Mouse (Mus musculus) cerebellum, postnatal 14 days (tissue): ENCODE data around the gene Gm10638.

ENCODE experiments used
- DNase-seq, 2 experiments: peaks; one replicate each; pipeline ENCODE4 v3.0.0; 2021; ENCODE audit warnings: mixed read lengths in 2 of 2

The Gm10638 gene

GRCm38 (mm10) chr8:86741627-86742026 lies 3.9 kb upstream of the Gm10638 start:
- no peak for DNase-seq

- DNase-seq: no peak
Measured at GRCm38 (mm10) chr8:86742605-86743345, 2.7 kb upstream of the Gm10638 start.

- DNase-seq: no peak
Measured at GRCm38 (mm10) chr8:86744313-86745220, 932 bp upstream of the Gm10638 start.

GRCm38 (mm10) chr8:86745935-86746441 lies 489 bp downstream of the Gm10638 start:
- DNase-seq: peak; percentile 96 to 98

DNA sequence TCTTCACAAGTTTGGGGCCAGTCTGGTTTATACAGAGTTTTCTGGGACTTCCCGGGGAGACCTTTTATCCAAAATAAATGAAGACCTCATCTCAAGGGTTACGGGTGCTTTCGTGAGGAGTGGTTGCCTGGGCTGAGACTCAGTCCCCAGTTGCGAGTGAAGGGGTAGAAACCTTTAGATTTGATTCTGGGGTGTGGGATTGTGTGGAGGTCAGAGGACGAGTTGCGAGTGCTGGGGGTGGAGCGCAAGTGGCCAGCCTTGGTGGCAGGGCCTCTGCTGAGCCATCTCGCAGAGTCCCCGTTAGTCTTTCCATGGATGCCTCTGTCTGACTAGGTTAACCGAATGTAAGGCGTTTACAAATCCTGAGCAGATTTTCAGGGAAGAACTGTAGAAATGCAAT lies 1.0 kb downstream of the Gm10638 start:
- DNase-seq: peak in 1 of 2 experiments; percentile 28

GRCm38 (mm10) chr8:86749842-86750241 lies 4.3 kb downstream of the Gm10638 start:
- no peak for DNase-seq

DNA sequence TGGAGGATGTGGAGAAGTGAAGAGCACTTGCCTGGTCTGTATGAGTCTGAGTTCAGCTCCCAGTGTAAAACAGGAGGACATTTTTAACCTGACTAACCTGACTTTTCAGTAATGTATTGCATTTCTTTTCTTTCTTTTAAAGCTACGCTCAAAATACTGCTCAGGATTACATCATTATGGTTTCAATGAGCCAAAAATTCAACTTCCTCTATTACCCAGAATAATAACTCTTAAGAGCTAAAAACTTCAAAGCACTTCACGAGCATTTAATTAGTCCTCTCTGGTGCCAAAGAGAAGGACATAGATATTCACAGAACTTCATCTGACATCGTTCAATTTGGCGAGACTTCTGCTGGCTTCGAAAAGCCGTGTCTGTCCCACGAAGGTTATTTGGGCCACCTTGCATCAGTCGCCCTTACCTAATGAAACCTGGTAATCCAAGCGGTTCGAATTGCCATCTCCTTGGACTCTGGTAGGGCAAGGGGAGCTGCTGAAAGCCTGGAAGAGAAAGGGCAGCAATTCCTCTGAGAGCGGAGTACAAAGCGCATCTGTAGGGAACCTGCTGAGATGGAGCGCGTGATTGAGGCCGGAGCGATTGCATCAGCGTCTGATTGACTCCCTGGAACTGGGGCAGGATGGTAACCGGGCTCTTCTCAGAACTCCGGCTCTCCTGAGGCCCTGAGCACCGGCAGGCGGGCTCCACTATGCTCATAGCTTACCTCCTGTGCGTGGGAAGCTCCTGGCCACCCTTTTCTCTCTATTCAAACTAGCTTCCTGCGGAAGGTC lies 11.6 kb downstream of the Gm10638 start:
- peak in 1 of 2 experiments; percentile 15 for DNase-seq

DNA sequence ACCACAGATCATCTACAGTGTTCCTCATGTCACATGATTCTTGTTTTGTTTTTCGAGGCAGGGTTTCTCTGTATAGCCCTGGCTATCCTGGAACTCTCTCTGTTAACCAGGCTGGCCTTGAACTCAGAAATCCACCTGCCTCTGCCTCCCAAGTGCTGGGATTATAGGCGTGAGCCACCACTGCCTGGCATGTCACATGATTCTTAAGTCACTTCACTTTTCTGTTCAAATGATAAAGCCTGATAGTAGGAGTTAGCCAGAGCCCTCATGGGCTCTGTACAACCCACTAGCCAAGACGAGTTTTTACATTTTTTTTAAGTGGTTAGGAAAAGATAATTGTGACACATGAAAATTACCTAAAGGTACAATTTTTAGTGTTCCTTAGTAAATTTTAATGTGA lies 13.2 kb downstream of the Gm10638 start:
- no peak for DNase-seq

DNA sequence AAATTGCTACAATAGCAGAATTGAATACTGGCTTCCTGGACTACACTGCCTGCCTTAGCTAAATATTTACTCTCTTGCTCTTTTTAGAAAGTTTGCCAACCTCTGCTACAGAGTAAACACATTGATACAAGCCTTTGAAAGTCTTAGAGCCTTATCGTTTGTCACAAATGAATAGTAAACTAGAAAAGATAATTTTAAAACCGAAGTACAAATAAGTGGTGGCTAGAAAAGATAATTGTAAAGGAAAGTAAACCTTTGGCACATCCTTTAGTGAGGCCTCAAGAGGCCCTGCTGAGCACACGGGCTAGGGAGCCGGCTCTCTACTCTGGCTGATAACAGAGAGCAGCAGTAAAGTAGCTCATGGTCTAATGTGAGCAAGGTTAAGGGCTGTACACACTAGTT lies 13.6 kb downstream of the Gm10638 start:
- DNase-seq: no peak

DNA sequence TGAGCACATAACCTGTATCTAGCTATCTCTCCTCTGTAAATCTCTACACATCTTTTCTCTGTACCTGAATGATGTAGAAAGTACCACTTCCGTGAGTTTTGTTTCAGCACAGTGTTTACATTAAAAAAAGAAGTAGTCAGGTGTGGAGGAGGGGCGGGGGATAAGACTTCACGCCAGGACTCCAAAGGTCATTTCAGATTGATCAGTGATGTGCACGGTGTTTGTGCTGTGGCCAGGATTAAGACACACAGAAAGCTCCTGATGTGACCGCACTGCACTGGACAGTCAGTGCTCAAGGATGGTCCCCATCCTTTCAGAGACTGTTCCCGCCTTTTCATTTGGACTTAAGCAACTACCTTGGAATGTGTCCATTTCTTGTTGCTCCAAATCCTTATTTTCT lies 15.2 kb downstream of the Gm10638 start:
- no peak for DNase-seq

- DNase-seq: no peak
Measured at GRCm38 (mm10) chr8:86762806-86763205, 17.3 kb downstream of the Gm10638 start.

DNA sequence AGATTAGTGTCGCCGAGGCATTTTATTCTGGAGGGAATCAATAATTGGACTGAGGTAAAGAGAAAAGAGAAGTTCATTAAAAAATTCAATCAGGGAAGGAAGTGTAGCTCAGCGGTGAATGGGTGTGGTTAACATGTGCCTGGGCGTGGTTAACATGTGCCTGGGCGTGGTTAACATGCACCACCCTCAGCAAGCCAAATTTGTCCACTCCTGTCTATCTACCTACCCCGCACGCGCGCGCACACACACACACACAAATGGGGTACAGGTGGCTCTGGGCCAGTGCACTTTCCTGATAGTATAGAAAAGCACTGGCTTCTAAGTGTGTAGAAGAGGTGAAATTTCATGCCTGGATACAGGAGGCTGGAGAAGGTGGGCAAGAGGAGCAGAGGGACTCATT lies 19.7 kb downstream of the Gm10638 start:
- DNase-seq: no peak

DNA sequence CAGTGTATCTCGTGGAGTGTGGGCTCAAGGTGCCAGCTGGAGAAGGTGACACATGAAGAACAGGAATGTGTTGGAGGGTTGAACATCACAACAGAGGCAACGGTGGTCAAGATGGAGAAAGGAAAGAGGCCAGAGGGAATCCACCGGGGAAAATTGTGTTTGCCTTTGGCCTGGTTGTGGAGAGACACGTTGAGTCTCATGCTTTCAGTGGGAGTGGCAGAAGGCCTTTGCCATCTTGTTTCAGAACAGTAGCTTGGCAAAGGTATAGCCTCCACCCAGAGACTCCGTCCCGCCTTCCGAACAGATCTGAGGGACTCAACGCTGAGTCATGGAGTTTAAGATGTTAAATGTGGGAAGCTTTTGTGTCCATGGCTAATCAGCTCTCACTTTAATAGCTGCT lies 20.2 kb downstream of the Gm10638 start:
- DNase-seq: no peak

DNA sequence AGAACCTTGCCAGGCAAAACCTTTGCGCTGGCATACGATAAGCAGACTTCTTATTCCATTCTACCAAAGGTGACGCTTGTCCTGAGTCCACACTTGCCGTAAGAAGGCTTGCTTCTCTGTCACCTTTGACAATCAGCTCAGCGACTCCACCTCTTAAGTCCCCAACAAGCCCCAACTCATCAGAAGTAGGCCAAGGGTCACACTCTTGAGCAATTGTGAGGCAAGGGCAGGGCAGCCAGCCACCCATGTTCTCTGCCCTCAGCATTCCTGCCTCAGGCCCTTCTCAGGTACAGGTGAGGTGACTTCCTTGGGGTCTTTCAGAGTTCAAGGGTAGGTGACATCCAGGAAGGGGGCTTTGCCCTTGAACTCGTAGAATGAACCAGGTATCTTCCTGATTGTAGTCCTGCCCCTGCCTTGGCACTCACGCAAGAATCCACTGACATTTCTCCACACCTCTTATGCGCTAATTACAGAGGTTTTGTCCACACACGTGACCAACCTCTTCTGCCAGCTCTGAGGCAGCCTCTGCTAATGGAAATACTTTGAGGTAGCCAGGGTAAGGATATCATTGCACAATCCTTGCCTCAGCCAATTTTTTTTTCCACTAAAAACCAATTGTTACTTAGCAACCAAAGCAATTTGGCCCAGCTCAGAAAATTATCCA lies 21.2 kb downstream of the Gm10638 start:
- no peak for DNase-seq

- peak; percentile 15 to 21 for DNase-seq
Measured at GRCm38 (mm10) chr8:86768499-86768898, 23.0 kb downstream of the Gm10638 start.

GRCm38 (mm10) chr8:86769945-86770715 lies 24.6 kb downstream of the Gm10638 start:
- no peak for DNase-seq

- DNase-seq: no peak
Measured at GRCm38 (mm10) chr8:86779207-86779606, 33.7 kb downstream of the Gm10638 start.

DNA sequence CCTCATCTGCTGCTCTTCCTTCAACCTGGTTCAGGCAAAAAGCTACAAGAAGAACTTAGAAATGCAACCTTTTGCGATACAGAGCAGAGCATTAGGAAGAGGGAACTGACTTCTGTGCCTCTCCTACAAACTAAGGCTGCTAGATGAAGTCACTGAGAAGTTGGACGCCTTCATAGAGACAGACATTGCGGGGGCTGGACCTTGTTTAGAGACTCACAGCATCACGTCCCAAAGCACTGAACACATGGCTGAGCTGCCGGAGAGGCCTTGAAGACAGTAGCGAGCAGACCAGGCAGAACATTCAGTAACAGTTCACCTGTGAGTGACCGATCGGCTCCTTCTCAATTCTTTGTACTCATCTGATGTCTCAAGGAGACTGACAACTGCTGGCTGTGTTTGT lies 35.6 kb downstream of the Gm10638 start:
- DNase-seq: no peak

- no peak for DNase-seq
Measured at GRCm38 (mm10) chr8:86786498-86786897, 41.0 kb downstream of the Gm10638 start.

- peak; percentile 32 to 36 for DNase-seq
Measured at GRCm38 (mm10) chr8:86787891-86788420, 42.5 kb downstream of the Gm10638 start.

GRCm38 (mm10) chr8:86789576-86789975 lies 44.1 kb downstream of the Gm10638 start:
- DNase-seq: no peak
